Mouse (Mus musculus): ENCODE results near the gene Nmur1.

Gene Nmur1

GRCm38 (mm10) chr1:86400096-86400754, 25.8 kb downstream of the Nmur1 start:
- no peak for TF ChIP-seq GATA4 (IDR thresholded peaks at IDR 0.05; ENCODE audit: insufficient replicate concordance, low read length)

GRCm38 (mm10) chr1:86399322-86399721, 26.7 kb downstream of the Nmur1 start:
- TF ChIP-seq GATA4 (IDR thresholded peaks at IDR 0.05; ENCODE audit: insufficient replicate concordance, low read length): no peak

GRCm38 (mm10) chr1:86398222-86398621, 27.8 kb downstream of the Nmur1 start:
- TF ChIP-seq GATA4 (IDR thresholded peaks at IDR 0.05; ENCODE audit: insufficient replicate concordance, low read length): no peak

DNA sequence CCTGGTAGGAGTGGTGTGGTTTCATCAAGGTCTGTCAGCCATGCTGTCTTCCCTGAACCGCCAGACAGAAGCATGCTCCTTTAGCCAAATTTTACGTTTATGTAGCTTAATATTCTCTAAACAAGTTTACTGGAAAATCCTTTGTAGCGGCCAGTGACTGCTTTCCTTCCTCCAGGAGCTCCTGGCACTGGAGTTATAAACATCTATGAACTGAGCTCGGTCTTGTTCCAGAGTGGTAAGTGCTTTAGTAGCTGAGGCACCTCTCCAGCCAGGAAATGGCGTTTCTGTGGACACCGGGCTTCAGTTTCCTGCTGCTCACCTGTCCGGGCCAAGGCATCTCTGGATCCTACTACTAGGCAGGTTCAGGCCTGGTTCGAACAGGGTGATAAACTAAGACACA, 28.4 kb downstream of the Nmur1 start:
- no peak for TF ChIP-seq GATA4 (IDR thresholded peaks at IDR 0.05; ENCODE audit: insufficient replicate concordance, low read length)

DNA sequence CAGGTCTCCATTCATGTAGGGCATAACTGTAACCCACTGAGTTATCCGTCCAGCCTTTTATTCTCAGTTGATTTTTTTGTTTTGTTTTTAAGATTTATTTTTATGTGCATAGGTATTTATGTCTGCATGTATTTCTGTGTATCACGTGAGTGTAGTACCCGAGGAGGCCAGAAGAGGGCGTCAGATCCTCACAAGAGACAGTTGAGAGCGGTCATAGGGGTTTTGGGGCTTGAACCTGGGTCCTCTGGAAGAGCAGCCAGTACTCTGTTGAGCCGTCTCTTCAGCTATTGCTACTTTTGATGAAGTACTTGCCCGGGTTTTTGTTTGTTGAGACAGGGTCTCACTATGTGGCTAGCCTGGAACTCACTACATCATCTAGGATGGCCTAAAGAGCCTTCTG, 30.1 kb downstream of the Nmur1 start:
- TF ChIP-seq GATA4 (IDR thresholded peaks at IDR 0.05; ENCODE audit: insufficient replicate concordance, low read length): no peak

DNA sequence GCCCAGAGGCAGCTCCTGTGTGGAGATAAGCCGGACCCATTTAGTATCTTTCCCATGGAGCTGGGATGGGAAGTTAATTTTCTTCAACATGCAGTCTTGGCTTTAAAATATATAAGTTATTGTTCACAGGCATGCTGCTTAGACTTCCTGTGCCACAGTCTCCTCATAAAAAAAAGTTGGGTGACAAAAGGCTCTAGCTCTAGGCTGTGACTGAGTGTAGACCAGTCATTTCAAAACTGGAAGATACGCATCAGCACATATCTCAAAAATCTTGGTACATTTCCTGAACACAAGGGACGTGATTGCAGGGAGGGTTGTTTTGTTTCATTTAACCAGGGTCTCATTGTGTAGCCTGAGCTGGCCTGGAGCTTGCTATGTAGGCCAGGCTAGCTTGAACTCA, 31.8 kb downstream of the Nmur1 start:
- TF ChIP-seq GATA4 (IDR thresholded peaks at IDR 0.05; ENCODE audit: insufficient replicate concordance, low read length): no peak

- no peak for TF ChIP-seq GATA4 (IDR thresholded peaks at IDR 0.05; ENCODE audit: insufficient replicate concordance, low read length)
These were observed 32.8 kb downstream of the Nmur1 start for GRCm38 (mm10) chr1:86393219-86393618.

GRCm38 (mm10) chr1:86391425-86391824, 34.6 kb downstream of the Nmur1 start:
- no peak for TF ChIP-seq GATA4 (IDR thresholded peaks at IDR 0.05; ENCODE audit: insufficient replicate concordance, low read length)

- TF ChIP-seq GATA4 (IDR thresholded peaks at IDR 0.05; ENCODE audit: insufficient replicate concordance, low read length): no peak
These were observed 36.8 kb downstream of the Nmur1 start for GRCm38 (mm10) chr1:86389230-86389629.

DNA sequence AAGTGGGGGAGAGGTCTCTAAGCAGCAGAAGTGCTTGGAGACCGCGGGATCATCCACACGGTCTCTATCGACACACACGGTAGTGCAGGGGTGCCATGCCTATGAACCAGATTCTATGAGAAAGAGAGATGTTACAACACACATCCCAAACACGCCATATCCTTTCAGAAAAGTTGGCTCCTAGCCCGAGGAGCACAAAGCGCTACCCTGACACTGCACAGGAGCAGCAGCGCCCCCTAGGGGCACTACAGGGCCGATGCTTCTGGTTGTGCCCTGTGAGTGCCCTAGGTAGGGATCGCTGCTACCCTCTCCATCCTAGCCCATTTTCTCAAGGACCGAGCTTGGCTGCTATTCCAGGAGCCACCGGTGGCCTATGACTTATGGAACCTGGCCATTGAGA, 45.0 kb downstream of the Nmur1 start:
- TF ChIP-seq GATA4 (IDR thresholded peaks at IDR 0.05; ENCODE audit: insufficient replicate concordance, low read length): no peak

DNA sequence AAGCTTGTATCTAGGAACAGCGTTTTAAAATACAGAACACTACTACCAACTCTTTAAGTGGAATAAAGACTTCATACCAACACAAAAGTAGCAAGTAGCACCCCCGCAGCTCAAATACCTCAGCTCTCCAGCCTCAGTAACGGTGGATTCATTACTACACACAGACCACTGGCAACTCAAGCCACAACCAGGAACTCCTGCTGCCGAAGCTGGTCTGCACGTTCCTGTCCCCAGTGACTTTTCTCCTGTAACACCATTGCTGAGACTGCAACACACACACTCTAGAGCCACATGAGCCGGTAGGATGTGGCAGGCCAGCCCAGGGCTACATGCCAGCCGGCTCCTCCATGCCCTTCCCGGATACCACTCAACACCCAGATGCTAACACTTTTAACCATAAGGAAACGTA, 46.9 kb downstream of the Nmur1 start:
- no peak for TF ChIP-seq GATA4 (IDR thresholded peaks at IDR 0.05; ENCODE audit: insufficient replicate concordance, low read length)

GRCm38 (mm10) chr1:86378662-86379061, 47.4 kb downstream of the Nmur1 start:
- no peak for TF ChIP-seq GATA4 (IDR thresholded peaks at IDR 0.05; ENCODE audit: insufficient replicate concordance, low read length)

GRCm38 (mm10) chr1:86376354-86376753, 49.7 kb downstream of the Nmur1 start:
- TF ChIP-seq GATA4 (IDR thresholded peaks at IDR 0.05; ENCODE audit: insufficient replicate concordance, low read length): no peak

DNA sequence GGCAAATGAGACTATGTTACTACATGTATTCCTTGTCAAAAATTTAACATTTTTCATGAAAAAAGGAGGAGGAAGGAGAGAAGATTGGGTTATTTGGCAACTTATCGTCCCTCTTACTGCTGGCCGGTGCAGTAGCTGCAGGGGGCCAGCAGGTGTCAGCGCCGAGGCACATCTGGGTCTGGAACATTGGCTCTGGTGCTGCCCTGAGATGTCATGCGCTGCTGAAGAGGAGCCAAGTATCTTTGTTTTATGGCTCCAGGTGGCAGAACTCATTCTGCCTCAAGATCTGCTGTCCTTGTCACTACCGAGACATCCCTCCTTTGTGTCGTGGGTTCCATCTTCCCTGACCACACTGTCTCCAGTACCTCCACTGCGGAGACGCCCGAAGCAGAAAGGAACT, 54.0 kb downstream of the Nmur1 start:
- no peak for TF ChIP-seq GATA4 (IDR thresholded peaks at IDR 0.05; ENCODE audit: insufficient replicate concordance, low read length)

DNA sequence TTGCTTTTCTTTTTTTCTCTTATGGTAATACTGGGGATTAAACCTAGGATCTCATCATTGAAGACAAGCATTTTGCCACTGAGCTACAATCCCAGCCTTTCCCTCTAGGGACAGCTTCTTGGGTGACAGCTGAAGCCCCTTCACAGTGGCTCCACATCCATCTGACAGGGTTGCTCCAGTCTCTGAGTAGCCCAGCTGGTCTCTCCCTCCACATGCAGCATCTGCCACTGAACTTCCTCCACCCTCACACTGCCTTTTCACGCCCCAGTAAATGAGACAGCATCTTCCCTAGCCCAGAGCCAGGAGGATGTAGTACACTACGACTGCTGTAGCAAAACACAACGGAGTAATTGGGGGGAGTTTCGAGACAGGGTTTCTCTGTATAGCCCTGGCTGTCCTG, 57.9 kb downstream of the Nmur1 start:
- TF ChIP-seq GATA4 (IDR thresholded peaks at IDR 0.05; ENCODE audit: insufficient replicate concordance, low read length): no peak

- no peak for TF ChIP-seq GATA4 (IDR thresholded peaks at IDR 0.05; ENCODE audit: insufficient replicate concordance, low read length)
These were observed 62.4 kb downstream of the Nmur1 start for GRCm38 (mm10) chr1:86363671-86364070.

- TF ChIP-seq GATA4 (IDR thresholded peaks at IDR 0.05; ENCODE audit: insufficient replicate concordance, low read length): no peak
These were observed 64.0 kb downstream of the Nmur1 start for GRCm38 (mm10) chr1:86361852-86362615.
